Mouse (Mus musculus) hindbrain, embryonic 16.5 days (tissue): ENCODE data around the gene Lrrc8d. TPM values are rescaled to one million over a fixed set of nuclear protein-coding genes. Genes with fewer than 3 reads are reported as not detected.

Experiments used
- ATAC-seq: fragments of 200-750 bp; cut with Nextera tagmentation; 2 replicates; pipeline ENCODE4 v1.8.0; 2017; ENCODE audit warnings: moderate TSS enrichment, moderate library complexity
- H3K27ac ChIP-seq: fragments of 300-500 bp; sonication (generic); 2 replicates; pipeline ENCODE4 v1.5.1; 2014; ENCODE audit warnings: low read depth, mild to moderate bottlenecking, control low read depth, low read length, moderate library complexity
- H3K27me3 ChIP-seq: fragments of 300-500 bp; sonication (generic); replicated peaks from 2 replicates; pipeline ENCODE4 v1.6.1; 2014; ENCODE audit warnings: low read length; ENCODE audit not compliant: control insufficient read depth, insufficient read depth
- H3K36me3 ChIP-seq: fragments of 300-500 bp; sonication (generic); 2 replicates; pipeline ENCODE4 v1.6.1; 2014; ENCODE audit warnings: mild to moderate bottlenecking, low read length, moderate library complexity, mixed read lengths; ENCODE audit not compliant: control insufficient read depth, insufficient read depth
- H3K4me1 ChIP-seq: fragments of 300-500 bp; sonication (generic); 2 replicates; pipeline ENCODE4 v1.6.1; 2014; ENCODE audit warnings: low read depth, low read length; ENCODE audit not compliant: control insufficient read depth, insufficient read depth
- H3K4me2 ChIP-seq: fragments of 300-500 bp; sonication (generic); 2 replicates; pipeline ENCODE4 v1.6.1; 2014; ENCODE audit warnings: mild to moderate bottlenecking, low read length, control low read depth, moderate library complexity
- H3K4me3 ChIP-seq: fragments of 300-500 bp; sonication (generic); 2 replicates; pipeline ENCODE4 v1.5.1; 2014; ENCODE audit warnings: mild to moderate bottlenecking, low read length, control low read depth, moderate library complexity
- H3K9ac ChIP-seq: fragments of 300-500 bp; sonication (generic); 2 replicates; pipeline ENCODE4 v1.6.1; 2014; ENCODE audit warnings: low read depth, mild to moderate bottlenecking, control low read depth, low read length, moderate library complexity
- H3K9me3 ChIP-seq: fragments of 300-500 bp; sonication (generic); 2 replicates; pipeline ENCODE4 v1.6.1; 2014; ENCODE audit warnings: mild to moderate bottlenecking, low read length, moderate library complexity; ENCODE audit not compliant: control insufficient read depth
- WGBS: fragments of 180-500 bp; shearing (Covaris S2); extraction: QIAGEN DNeasy Blood & Tissue Kit; methylation state at CpG from one replicate; pipeline ENCODE4 v1.1.7; 2014; 5-methylcytosine and 5-hydroxymethylcytosine counted together
- polyA plus RNA-seq: library from polyadenylated mRNA; unstranded; fragments of >200 nt; fragmentation: Nextera tagmentation; extraction: Ambion mirVana; gene quantifications from 2 replicates; pipeline ENCODE4 v1.2.1, GENCODE M21; 2015

Lrrc8d gene
- polyA plus RNA-seq, 1 experiment from 2014 or later, result 19.1 TPM

GRCm38 (mm10) chr5:105730193-105730831 is 30.5 kb downstream of the Lrrc8d start:
- Histone ChIP-seq H3K4me3 (no peak overlapping the region), H3K27me3 (no peaks in the 10 kb centered on the region), H3K4me1 (peaks cover 14% of the 10 kb centered on the region), H3K9me3 (no peaks in the 10 kb centered on the region), H3K36me3 (no peaks in the 10 kb centered on the region), H3K9ac (no peak overlapping the region), H3K27ac (no peak overlapping the region), H3K4me2 (no peak overlapping the region)
- no peak for ATAC-seq
- 87% methylated on average over 6 of the region's 6 CpGs for WGBS

GRCm38 (mm10) chr5:105731173-105731626 is 31.4 kb downstream of the Lrrc8d start:
- Histone ChIP-seq H3K4me2 (peak overlapping the region; percentile 73), H3K36me3 (no peaks in the 10 kb centered on the region), H3K9me3 (no peaks in the 10 kb centered on the region), H3K9ac (no peak overlapping the region), H3K27me3 (no peaks in the 10 kb centered on the region), H3K4me1 (peaks cover 14% of the 10 kb centered on the region), H3K27ac (no peak overlapping the region), H3K4me3 (peak overlapping the region; percentile 43; the same call in 1 of the 2 replicates)
- no peak for ATAC-seq
- WGBS, result 44% methylated on average over 16 of the region's 16 CpGs

GRCm38 (mm10) chr5:105731627-105732432 is 32.1 kb downstream of the Lrrc8d start:
- peak; percentile 86 for ATAC-seq
- H3K27ac ChIP-seq, result peak overlapping the region; percentile 2; the same call in 1 of the 2 replicates
- peak overlapping the region; percentile 58 for H3K9ac ChIP-seq
- H3K4me3 ChIP-seq, result peak overlapping the region; percentile 43
- no peaks in the 10 kb centered on the region for H3K36me3 ChIP-seq
- H3K27me3 ChIP-seq, result no peaks in the 10 kb centered on the region
- WGBS, result 7% methylated on average over 39 of the region's 52 CpGs
- peak overlapping the region; percentile 73 for H3K4me2 ChIP-seq
- H3K4me1 ChIP-seq, result peaks cover 14% of the 10 kb centered on the region
- H3K9me3 ChIP-seq, result no peaks in the 10 kb centered on the region

- Histone ChIP-seq H3K27ac (no peak overlapping the region; the same call in 1 of the 2 replicates), H3K4me3 (peak overlapping the region; percentile 43), H3K36me3 (no peaks in the 10 kb centered on the region), H3K9ac (peak overlapping the region; percentile 58), H3K4me2 (peak overlapping the region; percentile 73), H3K9me3 (no peaks in the 10 kb centered on the region), H3K27me3 (no peaks in the 10 kb centered on the region), H3K4me1 (peaks cover 14% of the 10 kb centered on the region)
- peak; percentile 40 for ATAC-seq
- 43% methylated on average over 11 of the region's 11 CpGs for WGBS
These were observed 32.7 kb downstream of the Lrrc8d start for GRCm38 (mm10) chr5:105732433-105732891.

- Histone ChIP-seq H3K4me1 (peaks cover 14% of the 10 kb centered on the region), H3K4me3 (no peak overlapping the region), H3K27me3 (no peaks in the 10 kb centered on the region), H3K36me3 (no peaks in the 10 kb centered on the region), H3K9me3 (no peaks in the 10 kb centered on the region), H3K9ac (no peak overlapping the region), H3K4me2 (no peak overlapping the region), H3K27ac (no peak overlapping the region)
- WGBS, result 64% methylated on average over 6 of the region's 6 CpGs
- no peak for ATAC-seq
These were observed 33.5 kb downstream of the Lrrc8d start for GRCm38 (mm10) chr5:105733226-105733625.

GRCm38 (mm10) chr5:105736365-105736764 is 36.6 kb downstream of the Lrrc8d start:
- peaks cover 13% of the 10 kb centered on the region for H3K4me1 ChIP-seq
- no peaks in the 10 kb centered on the region for H3K9me3 ChIP-seq
- H3K9ac ChIP-seq, result no peak overlapping the region
- no peaks in the 10 kb centered on the region for H3K27me3 ChIP-seq
- no peak for ATAC-seq
- WGBS, result 85% methylated on average over 6 of the region's 6 CpGs
- H3K27ac ChIP-seq, result no peak overlapping the region
- no peaks in the 10 kb centered on the region for H3K36me3 ChIP-seq
- no peak overlapping the region for H3K4me2 ChIP-seq
- H3K4me3 ChIP-seq, result no peak overlapping the region

GRCm38 (mm10) chr5:105737145-105737544 is 37.4 kb downstream of the Lrrc8d start:
- no peak for ATAC-seq
- Histone ChIP-seq H3K27me3 (no peaks in the 10 kb centered on the region), H3K27ac (no peak overlapping the region), H3K36me3 (no peaks in the 10 kb centered on the region), H3K4me2 (no peak overlapping the region), H3K4me3 (no peak overlapping the region), H3K9me3 (no peaks in the 10 kb centered on the region), H3K9ac (no peak overlapping the region), H3K4me1 (peaks cover 7% of the 10 kb centered on the region)
- WGBS, result 64% methylated on average over 6 of the region's 6 CpGs

- Histone ChIP-seq H3K36me3 (no peaks in the 10 kb centered on the region), H3K4me1 (peaks cover 3% of the 10 kb centered on the region), H3K4me2 (no peak overlapping the region), H3K27me3 (no peaks in the 10 kb centered on the region), H3K9me3 (no peaks in the 10 kb centered on the region), H3K9ac (no peak overlapping the region), H3K4me3 (no peak overlapping the region), H3K27ac (no peak overlapping the region)
- ATAC-seq, result peak; percentile 50
- 16% methylated on average over 7 of the region's 7 CpGs for WGBS
These were observed 40.7 kb downstream of the Lrrc8d start for GRCm38 (mm10) chr5:105740437-105740836.

GRCm38 (mm10) chr5:105742641-105743040 is 42.9 kb downstream of the Lrrc8d start:
- WGBS, result 71% methylated on average over 5 of the region's 5 CpGs

More at GRCm38 (mm10) chr5:105742641-105743040, 42.9 kb downstream of the Lrrc8d start:
- H3K27me3 ChIP-seq, result no peaks in the 10 kb centered on the region
- no peaks in the 10 kb centered on the region for H3K9me3 ChIP-seq
- no peak overlapping the region for H3K27ac ChIP-seq
- ATAC-seq, result no peak
- no peak overlapping the region for H3K4me3 ChIP-seq
- no peak overlapping the region for H3K4me2 ChIP-seq
- H3K36me3 ChIP-seq, result 0 out of 2 replicates have a peak, but pooled peaks cover 3% of the 10 kb centered on the region
- no peak overlapping the region for H3K9ac ChIP-seq
- peaks cover 3% of the 10 kb centered on the region for H3K4me1 ChIP-seq
